Mouse (Mus musculus): ENCODE results near the gene Akt1s1.
A peak's percentile ranks its signal among the peaks of the same experiment; 100 is the strongest.
"Not testable (repeated sequence)": the region's sequence is repeated elsewhere in the genome, so short reads cannot be mapped to it uniquely, and the experiment has no call there.

Gene Akt1s1

DNA sequence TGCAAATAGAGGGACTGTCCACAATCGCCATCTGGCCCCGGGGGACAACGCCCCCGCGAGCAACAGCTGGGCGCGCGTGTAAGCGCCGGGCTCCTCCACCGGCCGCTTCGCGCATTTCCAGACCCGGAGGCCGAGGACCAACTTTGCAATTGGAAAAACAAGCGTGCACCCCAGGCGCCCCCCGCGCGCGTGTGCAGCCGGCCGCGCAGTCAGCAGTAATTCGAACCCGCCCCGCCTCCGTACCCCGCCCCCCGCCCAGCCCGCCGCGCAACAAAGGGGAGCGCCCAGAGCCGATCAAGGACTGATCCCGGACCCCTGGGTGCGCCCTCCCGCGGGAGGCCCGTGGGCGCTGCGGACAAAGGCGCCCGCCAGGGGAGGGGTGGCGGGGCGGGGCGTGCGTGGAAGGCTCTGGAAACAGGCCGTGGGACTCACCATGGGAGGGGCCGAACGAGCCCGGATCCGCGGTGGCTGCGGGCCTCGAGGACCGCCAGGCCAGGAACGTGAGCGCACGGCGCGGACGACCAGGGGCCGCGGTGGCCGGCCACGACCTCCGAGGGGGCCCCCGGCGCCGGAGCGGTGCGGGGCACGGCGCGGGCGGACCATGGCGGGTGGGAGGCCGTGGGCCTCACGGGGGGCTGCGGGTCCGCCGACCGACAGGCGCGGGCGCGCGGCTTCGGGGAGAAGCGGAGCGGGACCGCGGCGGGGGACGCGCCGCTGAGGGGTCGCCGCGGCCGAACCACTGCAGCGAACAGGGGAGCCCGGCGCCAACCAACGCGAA is 20.3 kb downstream of the Akt1s1 start:
- DNase-seq (ENCODE audit: low read depth, low spot score): no peak

DNA sequence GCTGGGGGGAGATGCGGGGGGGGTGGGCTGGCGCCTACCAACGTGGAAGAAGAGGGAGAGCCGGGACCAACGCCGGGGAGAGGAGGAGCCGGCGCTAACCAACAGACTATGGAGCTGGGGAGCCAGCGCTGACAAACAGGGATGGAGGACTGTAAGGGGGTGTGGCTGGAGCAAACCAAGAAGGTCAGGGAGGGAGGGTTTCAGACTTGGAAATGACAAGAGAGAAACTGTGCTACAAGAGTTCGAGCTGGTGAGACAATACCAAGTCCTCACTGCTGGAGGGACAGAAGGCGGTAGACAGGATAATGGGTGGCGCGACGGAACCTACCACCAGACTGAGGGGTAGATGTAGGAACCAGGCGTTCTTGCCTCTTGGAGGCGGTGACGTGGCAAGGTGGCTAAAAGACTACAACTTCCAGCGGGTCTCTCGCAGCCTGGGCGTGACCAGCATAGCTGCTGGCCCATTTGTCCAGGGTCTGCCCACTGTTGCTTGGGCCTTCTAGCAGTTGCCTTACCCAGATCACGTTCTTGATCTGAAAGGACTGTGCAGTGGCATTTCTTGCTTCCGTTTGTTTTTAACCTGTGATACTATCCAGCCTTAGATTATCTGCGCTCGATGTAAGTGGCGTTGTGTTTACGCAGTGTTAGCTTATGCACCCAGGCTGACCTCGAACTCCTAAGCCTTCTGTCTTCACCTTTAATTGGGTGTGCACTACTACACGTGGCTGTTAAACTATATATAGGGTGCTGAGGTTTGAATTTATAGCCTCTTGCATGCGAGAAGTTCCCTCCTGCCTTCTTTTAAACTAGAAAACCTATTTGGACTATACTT is 21.1 kb downstream of the Akt1s1 start, which contains the start of gene Ptov1:
Gene Ptov1 (minus strand): TSS at position 92 of the 832 bp plus-strand sequence.
- DNase-seq (ENCODE audit: low read depth, low spot score): peak; percentile 99

DNA sequence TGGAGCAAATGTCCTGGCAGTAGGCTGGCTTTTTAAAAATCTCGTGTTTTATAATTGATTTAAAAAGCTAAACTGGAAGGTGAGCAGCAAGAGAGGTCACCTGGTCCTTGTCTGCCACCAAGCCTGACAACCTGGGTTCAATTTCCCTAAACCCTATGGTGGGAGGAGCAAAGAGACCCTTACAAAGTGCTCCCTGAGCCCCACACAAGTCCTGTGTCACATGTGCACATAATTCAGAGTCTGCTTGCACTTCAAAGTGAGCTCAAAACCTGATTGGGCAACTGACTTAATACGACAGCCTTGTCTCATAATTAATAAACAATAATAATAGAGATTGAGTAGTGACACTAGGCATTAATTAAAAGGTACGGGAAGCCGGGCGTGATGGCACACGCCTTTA is 21.8 kb downstream of the Akt1s1 start:
- no peak for DNase-seq (ENCODE audit: low read depth, low spot score)

DNA sequence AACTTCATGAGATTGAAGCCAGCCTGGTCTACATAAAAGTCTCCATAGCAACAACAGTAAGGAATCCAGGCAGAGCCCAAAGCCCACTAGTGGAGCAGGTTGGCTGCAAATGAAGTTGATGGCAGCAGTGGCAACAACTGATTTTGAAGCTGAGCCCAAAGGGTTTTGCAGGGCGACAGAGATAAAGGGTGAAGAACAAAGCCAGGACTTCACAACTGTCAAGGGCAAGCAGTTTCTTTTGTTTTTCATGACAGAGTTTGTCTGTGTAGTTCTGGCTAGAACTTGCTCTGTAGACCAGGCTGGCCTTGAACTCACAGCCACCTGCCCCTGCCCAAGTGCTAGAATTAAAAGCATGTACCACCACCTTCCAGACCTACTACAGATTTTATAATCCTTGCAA is 22.4 kb downstream of the Akt1s1 start:
- no peak for DNase-seq (ENCODE audit: low read depth, low spot score)

DNA sequence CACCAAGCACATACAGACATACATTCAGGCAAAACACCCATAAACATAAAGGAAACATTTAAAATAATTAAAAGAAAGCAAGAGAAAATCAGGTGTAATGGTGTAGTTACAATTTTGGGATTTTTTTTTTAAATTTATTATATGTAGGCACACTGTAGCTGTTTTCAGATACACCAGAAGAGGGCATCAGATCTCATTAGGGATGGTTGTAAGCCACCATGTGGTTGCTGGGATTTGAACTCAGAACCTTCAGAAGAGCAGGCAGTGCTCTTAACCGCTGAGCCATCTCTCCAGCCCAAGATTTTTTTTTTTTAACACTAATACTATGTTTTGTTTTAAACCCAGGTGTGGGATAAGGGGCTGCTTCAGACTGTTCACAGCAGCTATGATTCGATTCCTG is 23.0 kb downstream of the Akt1s1 start:
- DNase-seq (ENCODE audit: low read depth, low spot score): not testable (repeated sequence)

DNA sequence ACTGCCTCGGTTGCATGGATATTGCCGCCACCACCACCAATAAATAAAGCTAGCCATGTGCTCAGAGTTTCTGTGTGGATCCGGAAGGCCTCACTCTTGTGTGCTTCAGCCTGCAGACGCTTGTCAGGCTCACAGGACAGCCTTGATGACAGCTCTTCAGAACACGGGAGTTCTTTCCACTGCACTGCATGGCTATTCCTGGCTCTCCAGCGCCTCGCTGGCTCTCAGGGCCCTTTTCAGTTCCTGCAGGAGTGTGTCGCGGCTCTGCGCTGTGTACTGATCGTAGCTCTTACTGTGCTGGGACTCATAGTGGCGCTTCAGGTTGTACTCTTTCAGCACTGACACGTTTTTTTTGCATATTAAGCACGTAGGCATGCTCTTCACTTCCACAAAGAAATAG is 29.0 kb downstream of the Akt1s1 start:
- DNase-seq (ENCODE audit: low read depth, low spot score): no peak

DNA sequence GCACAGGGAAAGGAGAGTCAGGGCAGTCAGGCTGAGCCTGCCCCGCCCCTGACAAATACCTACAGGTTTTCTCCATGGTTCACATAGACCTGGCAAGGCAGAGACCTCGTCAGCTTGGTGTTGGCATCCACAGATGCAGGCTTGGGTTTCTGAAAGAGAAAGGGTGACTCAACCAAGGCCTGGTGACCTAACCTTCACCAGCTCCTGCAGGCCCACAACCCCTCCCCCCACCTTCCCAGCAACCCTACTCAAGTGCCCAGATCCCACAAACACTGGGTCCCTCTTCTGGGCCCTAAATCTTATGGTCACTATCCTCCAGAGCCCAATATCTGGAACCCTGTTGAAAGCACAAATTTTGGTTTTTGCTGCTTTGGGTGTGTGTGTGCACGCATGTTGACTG is 34.2 kb downstream of the Akt1s1 start:
- no peak for DNase-seq (ENCODE audit: low read depth, low spot score)

DNA sequence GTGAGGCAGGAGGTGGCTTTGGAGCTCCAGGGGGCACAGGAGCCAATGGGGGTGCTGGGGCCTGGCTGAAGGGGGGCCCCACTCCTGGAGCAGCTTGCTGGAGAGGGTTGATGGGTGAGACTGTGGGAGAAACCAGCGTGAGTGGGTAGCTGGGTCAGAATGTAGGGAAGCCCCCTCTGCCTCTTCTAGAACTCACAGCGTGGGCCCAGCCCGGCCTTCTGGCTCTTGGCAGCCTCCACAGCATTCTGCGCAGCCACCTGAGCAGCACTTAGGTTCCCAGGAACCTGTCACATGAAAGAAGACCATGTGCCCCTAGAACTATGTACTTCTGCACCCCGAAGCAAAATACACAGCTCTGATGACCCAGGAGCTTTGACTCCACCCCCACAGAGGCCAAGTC is 35.8 kb downstream of the Akt1s1 start:
- no peak for DNase-seq (ENCODE audit: low read depth, low spot score)

DNA sequence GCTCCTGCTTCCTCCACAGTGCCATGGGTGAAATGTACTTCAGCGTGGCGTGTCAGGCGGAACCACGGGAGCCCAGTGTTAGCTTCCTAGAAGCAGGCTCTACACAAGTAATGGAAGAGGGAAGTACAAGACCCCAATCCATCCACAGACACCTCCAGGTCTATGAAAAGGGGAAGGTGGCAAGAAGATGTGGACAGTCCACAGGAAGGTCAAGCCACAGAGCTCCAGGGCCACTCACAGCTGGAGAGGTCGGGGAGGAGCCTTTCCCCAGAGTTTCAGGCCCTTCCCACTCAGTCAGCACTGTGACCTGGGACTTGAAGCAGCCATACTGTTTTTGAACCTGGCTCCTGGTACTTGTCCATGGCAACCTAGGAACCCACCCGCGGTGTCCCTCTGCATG is 38.2 kb downstream of the Akt1s1 start:
- DNase-seq (ENCODE audit: low read depth, low spot score): no peak

DNA sequence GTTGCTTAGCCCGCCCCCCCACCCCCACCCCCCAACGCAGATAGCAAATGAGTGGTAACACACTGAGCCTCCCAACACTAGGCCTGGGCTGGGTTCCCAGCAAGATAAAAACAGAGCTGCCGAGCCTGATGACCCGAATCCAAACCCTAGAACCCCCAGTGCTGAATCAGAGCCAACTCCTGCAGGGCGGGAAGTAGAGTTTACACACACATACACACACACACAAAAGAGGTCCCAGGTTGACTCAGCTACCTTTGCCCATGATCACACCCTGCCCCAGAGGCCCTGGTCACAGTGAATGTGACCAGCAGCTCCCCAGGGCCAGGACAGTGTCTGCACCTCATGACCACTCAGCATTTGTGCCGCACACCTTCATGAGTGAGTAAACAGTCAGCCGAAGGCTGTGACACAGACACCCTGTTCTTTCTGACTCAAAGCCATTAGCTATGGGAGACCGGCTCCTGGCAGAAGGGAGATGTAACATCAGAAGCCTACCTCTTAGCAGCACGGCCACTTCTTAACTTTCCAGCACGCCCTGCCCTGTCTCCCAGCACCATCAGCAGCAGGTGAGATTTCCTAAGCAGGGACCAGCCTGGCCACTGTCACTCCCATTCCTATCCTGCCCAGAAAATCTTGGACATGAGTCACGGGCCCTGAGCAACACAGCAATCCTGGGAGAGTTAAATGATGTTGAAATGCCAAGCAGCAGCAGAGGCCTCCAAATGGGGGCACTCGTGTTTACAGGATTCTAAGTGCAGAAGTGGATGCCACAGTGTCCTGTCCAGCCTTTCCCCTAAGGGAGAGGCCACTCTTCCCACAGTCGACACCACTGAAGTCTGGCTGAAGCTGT is 39.7 kb downstream of the Akt1s1 start:
- DNase-seq (ENCODE audit: low read depth, low spot score): no peak

DNA sequence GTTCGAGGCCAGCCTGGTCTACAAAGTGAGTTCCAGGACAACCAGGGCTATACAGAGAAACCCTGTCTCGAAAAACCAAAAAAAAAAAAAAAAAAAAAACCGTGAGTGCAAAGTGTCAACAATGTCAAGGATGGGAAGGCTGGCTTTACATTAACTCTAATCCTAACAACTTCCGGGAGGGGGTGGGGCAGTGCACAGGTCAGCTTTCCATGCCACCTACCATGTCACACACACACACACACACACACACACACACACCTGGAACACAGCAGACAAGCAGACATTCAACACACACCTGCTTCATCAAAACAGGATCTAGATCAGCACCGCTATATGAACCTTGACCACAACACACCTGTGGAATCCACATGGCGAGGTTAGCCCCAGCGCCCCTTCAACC is 41.4 kb downstream of the Akt1s1 start:
- no peak for DNase-seq (ENCODE audit: low read depth, low spot score)

DNA sequence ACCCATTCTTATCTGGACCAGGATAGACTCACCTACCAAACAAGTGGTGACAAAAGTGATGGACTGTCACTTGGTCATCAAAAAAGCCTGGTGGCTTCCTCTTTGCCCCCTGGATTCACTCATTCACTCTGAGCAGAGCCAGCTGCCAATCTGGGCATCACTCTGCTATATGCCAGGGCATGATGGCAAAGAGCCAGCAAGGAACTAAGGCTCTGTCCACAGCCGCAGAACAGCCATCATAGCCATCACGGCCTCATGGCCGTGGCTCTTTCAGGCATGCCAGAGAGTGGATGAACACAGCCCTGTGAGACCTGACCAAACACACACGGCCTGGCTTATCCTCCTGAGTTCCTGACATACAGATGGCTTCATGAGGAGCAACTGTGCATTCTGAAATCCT is 41.9 kb downstream of the Akt1s1 start:
- no peak for DNase-seq (ENCODE audit: low read depth, low spot score)

DNA sequence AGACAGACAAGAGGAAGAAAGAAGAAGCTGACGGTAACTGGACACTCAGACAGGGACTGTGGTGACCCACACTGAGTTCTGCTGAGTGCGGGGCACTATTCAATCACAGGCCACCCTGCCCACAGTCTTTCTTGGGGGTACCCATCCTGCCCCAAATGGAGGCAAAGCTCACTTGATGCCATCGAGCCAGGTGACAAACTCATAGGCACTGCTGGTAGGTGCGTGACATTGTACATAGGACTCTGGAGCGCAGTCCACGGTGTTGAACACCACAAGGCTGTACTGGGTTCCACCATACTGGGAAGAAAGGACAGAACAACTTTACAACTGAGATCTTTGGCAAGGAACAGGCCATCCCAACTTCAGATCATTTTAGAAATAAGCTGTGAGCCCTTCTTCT is 42.8 kb downstream of the Akt1s1 start:
- no peak for DNase-seq (ENCODE audit: low read depth, low spot score)

DNA sequence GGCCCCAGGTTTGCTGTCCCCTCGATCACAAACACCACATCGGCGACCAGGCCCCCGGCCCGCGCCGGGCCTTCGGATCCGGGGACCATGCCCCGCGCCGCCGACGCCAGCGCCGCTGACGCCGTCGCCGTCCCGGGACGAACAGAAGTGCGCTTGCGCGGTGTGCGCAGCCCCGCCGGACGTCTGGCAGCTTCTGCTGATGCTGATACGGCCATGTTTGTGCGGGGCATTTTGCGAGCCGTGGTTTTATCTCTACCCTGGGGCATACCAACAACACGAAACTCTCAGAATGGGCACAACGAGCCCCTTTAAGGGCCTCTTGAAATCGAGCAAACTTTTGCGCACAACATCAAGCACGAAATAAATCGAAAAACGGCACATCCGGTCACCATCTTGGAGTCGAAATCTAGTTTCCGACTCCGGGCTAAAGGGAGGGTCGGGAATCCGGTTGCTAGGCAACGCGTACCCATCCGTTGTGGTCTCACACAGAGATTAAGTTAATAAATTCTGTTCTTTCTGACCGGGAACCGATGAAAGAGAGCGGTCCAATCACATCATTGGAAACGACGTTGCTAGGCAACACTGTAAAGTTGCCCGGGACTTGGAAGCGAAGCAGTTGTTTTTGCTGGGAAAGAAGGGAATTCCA is 43.6 kb downstream of the Akt1s1 start, which contains the start of gene Med25:
Gene Med25 (minus strand): TSS at position 437 of the 646 bp plus-strand sequence.
- peak; percentile 97 for DNase-seq (ENCODE audit: low read depth, low spot score)

DNA sequence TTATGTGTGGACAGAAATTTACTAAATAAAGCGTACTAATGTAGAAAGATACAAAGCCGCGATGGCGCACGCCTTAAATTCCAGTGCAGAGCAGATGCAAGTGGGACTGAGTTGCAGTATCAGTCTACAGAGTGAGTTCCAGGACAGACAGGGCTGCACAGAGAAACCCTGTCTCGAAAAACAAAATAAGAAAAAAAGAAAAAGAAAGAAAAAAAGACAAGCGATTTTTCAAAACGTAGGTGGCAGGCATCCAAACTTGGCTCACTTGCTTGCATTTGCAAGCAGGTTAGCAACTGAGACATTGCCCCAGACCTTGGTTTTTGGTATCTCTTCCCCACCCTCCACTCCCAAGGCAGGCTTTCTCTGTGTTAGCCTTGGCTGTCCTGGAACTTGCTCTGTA is 44.4 kb downstream of the Akt1s1 start:
- DNase-seq (ENCODE audit: low read depth, low spot score): peak; percentile 28

DNA sequence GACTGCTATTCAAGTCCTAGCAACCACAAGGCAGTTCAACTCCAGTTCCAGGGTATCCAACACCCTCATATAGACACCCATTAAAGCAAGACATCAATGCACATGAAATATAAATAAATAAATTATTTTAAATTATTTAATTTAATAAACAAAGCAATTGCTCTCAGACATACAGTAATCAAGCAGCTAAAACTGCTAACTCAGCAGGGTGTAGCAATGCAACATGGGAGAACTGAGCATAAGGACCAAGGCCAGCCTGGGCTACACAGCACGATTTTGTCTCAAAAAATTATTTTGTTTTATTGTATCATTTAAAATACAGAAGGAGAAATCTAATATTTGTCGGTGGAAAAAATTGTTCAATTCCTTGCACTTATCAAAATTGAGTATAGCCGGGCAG is 45.4 kb downstream of the Akt1s1 start:
- no peak for DNase-seq (ENCODE audit: low read depth, low spot score)

DNA sequence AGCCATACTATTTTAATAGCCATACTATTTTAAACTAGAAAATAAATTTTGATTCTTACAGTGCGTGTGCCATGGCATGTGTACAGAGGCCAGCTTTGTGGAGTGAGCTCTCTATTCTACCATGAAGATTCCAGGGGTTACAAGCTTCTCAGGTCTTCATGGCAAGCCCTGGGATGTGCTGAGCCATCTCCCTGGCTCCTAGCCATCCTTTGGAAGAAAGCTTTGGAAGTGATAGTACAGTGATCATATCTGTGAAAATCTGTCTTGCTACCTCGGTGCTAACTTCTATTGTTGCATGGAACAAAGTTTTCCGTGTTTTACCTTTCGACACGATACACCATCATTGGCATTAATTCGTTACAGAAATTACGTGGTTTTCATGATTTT is 46.4 kb downstream of the Akt1s1 start:
- no peak for DNase-seq (ENCODE audit: low read depth, low spot score)

DNA sequence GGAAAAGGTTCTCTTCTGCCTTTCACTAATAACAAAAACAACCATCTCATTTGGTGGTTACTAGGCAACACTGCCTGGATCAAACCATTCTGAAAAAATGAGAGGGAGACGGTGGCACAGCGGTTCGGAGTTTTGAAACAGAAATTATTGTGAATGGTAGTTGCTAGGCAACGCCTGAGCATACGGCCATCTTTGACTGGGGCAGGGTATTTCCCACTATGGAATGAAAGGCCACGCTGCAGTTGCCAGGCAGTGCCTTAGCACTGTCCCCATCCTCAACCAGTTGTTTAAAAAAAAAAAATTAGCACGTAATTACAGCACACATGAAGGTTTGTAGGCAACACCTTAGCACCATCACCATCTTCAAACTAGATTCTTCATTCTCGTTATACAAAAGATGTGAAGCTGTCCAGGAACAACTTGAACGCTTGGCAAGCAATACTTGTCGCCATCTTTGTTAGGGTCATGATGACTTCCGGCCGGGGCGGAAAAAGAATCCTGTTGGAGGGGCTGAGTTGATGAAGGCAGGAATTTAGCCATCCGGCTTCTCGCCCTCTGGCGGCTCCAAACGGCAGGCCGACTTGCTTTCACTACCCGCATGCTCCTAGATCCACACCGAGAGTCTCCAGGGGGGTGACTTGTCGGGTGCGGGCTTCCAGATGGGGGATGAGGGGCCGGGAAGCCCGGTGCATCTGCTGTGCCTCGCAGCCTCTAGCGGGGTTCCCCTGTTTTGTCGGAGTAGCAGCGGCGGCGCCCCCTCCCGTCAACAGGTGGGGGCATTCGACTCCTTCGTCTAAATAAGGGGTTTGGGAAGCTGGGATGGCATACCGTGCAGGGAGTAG is 47.0 kb downstream of the Akt1s1 start, which contains the start of gene Fuz:
Gene Fuz (plus strand): TSS at position 487 of the 842 bp plus-strand sequence.
- peak; percentile 97 for DNase-seq (ENCODE audit: low read depth, low spot score)

DNA sequence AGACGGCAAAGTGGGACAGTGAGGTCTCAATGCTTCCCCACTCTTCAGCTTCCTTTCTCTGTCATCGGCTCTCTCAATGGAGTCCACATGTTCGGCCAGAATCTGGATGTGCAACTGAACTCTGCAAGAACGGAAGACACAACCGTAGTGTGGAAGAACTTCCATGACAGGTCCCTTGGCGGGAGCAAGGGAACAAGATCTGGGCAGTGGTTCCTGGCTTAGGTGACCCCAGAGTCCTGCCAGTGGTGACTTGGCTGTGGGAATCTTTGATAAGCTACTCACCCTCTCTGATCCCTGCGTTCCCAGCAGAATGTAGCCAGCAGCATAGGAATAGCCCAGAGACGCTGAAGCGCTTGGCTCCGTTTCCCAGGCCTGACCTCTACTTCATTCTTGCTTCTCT is 47.7 kb downstream of the Akt1s1 start:
- no peak for DNase-seq (ENCODE audit: low read depth, low spot score)

DNA sequence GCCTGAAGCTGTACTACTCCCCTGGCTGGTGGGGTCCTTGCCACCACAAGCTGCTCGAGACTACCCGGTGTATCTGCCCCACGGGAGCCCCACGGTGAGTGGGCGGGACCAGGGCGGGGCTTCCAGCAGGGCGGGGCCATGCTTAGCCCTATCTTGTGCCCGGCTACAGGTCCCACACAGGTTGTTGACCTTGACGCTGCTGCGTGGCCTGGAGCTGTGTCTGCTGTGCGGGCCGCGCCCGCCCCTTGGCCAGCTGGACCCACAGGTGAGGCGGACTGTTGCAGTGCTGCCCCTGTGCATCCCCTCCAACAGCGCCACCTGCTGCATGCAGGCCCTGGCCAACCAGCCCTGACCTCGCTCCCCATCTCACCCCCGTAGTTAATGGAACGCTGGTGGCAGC is 49.8 kb downstream of the Akt1s1 start:
- DNase-seq (ENCODE audit: low read depth, low spot score): no peak
